Mouse (Mus musculus) heart, adult 2 months (tissue): ENCODE data around the gene Fbxo24.

Experiments used
- CTCF ChIP-seq: fragments of 200-600 bp; IDR thresholded peaks from 2 replicates; pipeline ENCODE4 v1.8.1; 2022; ENCODE audit warnings: antibody characterized with exemption, mild to moderate bottlenecking, moderate library complexity
- POLR2A ChIP-seq: fragments of 200-500 bp; IDR thresholded peaks from 2 replicates; pipeline ENCODE4 v1.6.1; 2011; ENCODE audit warnings: mild to moderate bottlenecking, low read depth, low read length, control low read depth; ENCODE audit not compliant: insufficient read depth

DNA sequence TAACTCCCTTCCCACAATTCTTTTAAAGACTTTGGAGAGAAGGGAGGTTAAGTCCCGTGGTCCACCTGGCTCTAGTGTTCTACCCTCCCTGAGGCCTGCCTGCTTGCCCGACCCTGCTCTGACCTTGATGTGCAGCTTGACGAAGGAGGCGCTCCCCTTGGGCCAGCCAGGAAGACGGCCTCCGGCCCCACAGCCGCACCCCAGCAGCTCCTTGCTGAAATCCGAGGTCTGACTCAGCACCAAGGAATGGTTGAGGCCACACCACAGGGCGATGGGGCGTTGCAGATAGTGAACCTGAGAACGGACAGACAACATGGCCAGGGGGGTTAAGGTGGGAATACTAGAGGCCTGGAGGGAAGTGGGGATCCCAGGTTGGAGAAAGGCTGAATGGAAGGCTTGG is 15.3 kb downstream of the Fbxo24 start, which contains the start of gene Pcolce:
- no peak for TF ChIP-seq POLR2A
- TF ChIP-seq CTCF, result no peak
